Mouse (Mus musculus) embryonic fibroblast, embryonic 13.5 days (primary cell): ENCODE measurements around the gene Gpr137c.

Experiments
- CTCF ChIP-seq: IDR thresholded peaks from 2 replicates; pipeline ENCODE4 v1.5.1; 2011; ENCODE audit warnings: mild to moderate bottlenecking, control low read depth, low read length, moderate library complexity, borderline replicate concordance; ENCODE audit not compliant: insufficient read depth
- POLR2A ChIP-seq: IDR thresholded peaks from 2 replicates; pipeline ENCODE4 v1.6.1; 2011; ENCODE audit warnings: low read depth, mild to moderate bottlenecking, control low read depth, low read length, moderate library complexity

DNA sequence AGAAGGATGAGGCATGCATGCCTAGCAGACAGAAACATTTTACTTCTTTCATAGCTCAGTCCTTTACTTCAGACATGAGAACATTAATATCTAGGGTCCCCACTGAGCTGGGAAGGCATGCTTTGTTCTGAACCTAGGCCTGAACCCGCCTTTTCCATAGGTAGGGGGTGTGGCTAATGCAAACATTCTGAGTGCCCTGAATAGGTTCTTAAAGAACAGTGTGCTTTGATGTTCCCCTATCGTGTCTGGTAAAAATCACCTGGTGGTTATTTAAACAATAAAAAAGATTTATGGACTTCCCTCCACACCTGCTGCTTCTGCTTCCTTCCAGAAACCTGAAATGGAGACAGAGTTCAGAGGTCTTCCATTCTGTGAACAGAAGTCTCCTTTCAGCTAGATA is 40.3 kb upstream of the Gpr137c start:
- no peak for TF ChIP-seq CTCF
- TF ChIP-seq POLR2A: no peak
